Mouse (Mus musculus) gastrocnemius, postnatal 25 days (tissue): Measurements from ENCODE around the gene Adar. TPM values are rescaled to one million over a fixed set of nuclear protein-coding genes. Genes with fewer than 3 reads are reported as not detected.
A peak's percentile ranks its signal among the peaks of the same experiment; 100 is the strongest.

Source experiments
- DNase-seq: peaks from one replicate; pipeline ENCODE4 v3.0.0; 2022
- long read RNA-seq, 2 experiments: library from polyadenylated mRNA; stranded (forward); transcript quantifications; one replicate each; pipeline ENCODE4 v2.0.0; 2021
- total RNA-seq, 2 experiments: library from RNA; stranded (reverse); gene quantifications; 1 replicate in 1 of 2; 2 replicates in 1 of 2; pipeline ENCODE4 v1.2.3; 2021

Adar gene
- 1 to 10 TPM; 2.5 to 3.2 TPM for total RNA-seq
- long read RNA-seq, experiment 1, partial matches to known transcripts = 1 of 3 reads
- long read RNA-seq, experiment 1, other reads (novel, unspliced or antisense) = 2 of 3 reads
- long read RNA-seq, experiment 2, partial matches to known transcripts = 1 of 4 reads
- long read RNA-seq, experiment 2, other reads (novel, unspliced or antisense) = 3 of 4 reads

DNA sequence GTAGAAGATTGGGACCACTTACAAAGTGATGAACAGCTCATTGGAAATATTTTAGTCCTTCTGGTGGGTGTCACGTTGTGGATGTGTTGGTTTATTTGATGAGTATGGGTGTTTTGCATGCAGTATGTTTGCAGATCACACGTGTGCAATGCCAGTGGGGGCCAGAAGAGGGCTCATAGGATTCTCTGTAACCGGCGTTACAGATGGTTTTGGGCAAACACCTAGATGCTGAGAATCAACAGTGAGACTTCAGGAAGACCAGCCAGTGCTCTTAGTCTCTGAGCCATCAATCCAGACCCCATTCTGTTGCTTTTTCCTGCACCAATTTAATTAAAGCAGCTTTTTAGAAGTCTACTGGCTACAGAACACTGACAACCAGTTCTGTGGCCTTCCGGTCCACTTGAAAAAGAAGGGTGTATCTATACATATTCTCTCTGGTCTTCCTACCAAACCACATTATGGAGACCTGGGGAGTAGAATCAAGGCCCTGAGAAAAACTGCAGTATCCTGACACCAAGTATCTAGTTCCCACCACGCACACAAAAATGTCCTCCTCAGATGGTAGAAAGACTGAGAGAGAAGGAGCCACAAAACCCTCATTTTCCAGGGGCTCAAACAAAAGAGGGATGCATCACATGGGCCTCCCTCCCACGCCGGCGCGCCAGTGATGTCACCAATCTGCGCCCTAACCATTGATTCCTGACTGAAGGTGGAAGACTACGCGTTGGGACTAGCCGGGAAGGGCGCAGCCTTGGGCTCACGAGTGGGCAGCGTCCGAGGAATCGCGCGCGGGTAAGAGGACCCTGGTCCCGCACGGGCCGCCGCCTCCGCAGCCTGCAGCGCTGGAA, at the start of gene Adar:
Adar (plus strand) TSS at position 664 of the 848 bp plus-strand sequence.
- DNase-seq = peak; percentile 28

DNA sequence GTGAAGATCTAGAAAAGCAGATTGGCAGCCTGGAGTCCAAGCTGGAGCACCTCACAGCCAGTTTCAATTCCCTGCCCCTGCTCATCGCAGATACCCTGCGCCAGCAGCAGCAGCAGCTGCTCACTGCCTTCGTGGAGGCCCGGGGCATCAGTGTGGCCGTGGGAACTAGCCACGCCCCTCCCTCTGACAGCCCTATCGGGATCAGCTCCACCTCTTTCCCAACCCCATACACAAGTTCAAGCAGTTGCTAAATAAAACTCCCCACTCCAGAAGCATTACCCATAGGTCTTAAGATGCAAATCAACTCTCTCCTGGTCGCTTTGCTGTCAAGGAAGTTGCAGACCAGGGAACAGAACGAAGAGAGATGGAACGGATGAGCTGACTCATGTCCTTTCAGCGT, 47.7 kb upstream of the Adar start:
- peak; percentile 16 for DNase-seq

DNA sequence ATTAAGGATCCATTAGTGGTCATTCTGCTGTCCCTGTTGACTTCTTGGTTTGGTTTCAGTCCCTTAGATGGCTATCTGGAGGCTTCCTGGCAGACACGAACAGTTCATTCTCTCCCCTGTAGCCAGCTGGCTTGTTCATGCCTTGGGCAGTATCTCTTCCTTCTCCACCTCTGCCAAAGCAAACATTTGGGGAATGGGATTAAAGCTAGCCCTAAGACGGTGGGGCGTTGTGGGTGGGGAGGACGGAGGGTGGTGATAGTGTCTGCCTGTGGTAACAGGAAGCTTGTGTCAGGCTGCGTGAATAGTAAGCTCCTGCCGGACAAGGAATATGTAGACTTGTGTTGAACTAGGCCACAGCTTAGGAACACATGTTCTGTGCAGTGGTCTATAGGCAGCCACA, 43.5 kb upstream of the Adar start:
- no peak for DNase-seq

DNA sequence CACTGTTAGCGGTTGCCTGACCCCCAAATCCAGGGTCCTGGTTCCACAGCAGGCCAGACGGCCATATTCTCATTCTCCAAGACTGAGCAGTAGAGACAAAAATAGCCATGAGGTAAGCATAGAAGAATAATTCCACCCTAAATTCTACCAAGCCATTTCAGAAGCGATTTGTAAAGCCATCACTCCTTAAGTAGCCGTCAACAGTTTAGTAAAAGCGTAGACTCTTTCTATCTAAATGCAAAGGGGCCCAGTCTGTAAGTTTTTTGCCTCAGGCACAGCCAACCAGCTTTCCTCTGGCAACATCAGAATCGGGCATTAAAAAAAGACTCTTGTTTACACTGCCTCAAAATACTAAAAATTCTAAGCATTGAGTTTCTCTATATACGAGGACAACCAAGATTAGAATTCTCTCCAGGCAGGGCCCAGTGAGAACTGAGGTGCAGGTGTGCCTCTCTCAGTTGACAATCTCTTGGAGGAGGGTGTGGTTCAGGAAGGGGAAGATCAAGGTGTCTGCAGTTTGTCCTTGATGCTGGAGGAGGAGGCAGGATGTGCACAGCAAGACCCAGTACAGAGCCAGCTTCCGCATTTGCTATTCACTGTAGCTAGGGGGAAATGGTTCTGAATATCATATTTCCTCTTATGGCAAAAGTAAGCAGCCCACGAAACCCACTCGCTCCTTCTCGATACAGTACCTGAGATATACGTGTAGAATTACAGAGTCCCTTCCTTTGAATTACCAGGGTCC, 42.1 kb upstream of the Adar start:
- no peak for DNase-seq

DNA sequence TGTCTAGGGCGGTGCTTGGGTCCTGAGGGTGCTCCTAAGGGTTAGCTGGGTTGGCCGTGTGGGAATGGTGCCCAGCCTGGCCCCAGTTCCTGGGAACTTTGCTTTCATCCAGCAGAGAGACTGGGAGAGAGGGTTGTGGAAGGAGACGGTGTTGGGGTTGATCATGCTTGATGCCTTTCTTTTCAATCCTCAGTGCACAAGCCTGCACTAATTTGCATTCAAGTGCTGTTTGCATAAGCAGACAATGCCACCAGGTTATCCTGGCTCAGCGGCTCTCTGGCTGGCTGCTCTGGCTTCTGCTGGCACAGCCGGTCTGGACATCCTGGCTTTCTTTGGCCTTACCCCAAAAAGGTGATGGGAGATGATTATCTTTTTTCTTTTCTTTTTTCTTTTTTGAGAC, 37.2 kb upstream of the Adar start:
- DNase-seq = no peak

DNA sequence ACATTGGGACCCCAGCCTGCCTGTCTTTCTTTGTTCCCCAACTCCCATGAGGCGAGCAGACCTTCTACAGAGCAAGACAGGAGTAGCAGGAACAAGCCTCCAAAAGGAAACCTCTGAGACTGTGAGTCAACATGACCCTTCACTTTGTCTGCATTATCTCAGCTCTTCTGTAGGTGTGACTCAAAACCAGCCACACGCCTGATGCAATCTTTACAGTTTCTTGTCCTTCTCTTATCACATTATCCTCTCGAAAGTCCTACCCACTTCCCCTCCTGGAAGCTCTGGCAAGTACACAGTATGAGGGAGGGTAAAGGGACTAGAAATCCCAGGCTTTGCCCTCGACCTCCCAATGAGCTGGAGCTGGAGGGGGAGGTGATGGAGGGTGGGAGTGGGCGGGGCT, 28.8 kb upstream of the Adar start:
- no peak for DNase-seq

DNA sequence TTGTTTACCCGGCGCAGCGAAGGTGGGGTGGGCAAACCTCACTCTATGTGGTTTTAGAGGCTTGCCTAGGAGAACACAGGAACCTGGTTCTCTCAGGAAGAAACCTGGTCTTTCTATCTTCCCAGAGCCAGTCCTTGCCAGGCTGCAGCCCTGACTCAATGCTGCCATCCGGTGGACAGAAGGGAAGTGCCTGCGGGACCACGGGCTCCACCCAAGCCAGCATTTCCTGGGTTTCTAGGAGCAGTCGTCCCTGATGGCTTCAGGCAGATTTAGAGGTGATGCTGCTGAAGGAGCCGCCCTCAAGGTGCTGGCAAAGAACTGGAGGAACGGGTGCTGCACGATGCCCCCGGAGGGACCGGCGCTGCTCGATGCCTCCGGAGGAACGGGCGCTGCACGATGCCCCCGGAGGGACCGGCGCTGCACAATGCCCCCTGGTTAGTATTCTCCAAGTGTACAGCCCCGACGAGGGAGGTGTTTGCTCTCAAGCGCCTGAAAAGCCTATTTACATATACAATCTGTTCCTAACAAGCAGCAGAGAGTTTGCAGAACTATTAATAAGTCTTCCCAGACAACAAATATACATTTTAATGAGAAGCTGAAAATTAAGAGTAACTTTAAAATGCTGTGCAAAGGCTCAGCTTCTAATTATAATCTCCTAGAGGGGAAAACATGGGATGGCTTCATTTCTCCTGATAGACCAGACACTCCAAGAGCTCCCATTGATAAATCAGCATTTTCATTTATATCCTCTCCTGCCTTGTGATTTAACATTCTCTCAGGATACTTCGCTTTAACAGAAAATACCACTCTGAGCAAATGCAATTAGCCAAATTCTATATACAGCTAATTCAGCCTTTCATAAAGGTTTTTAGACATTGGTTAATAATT, 25.9 kb upstream of the Adar start:
- DNase-seq = peak; percentile 52

DNA sequence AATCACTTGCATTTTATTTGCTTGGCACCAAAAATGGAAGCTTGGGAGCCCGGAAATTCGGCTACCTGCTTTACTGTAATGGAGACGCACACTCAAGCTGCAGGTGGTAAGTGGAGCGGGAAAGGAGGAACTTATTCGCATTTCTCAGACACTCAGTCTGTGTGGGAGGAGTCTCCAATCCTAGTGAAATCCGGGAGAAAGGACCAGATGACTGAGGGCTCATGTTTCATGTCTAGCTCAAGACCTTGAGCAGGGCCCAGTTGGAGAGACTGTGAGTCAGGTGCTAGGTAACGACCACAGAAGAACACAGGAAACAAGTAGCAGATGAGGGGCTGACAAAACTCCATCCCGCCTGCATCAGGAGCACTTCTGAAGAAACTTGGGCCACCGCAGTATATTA, 23.0 kb upstream of the Adar start:
- no peak for DNase-seq

DNA sequence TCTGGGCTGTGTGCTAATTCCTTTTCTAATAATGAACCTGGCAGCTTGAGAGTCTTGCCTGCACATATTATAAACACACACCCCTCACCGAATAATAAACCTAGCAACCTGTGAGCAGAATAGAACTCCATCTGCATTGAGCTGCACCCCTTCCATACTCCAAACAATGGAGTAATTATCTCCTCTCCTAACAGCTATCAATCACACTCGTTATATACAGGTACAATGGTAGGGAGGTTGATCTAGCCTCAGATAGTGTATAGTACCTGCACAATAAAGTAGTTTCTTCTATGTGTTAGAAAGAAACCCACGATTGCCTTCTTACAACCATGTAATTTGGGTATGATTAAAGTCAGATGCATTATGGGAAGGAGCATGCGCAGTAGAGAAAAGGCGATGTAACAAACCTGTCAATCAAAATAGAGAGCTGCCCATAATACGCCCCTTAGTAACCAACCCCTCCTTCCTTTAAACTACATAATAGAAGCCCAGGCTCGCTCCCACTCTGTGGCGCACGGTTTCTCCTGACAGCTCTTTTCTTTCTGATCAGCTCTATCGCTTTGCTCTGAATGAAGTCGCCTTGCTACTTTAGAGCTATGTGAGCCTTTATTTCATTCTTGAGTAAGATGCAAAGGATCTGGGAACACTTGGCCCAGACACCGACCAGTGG, 18.5 kb upstream of the Adar start:
- no peak for DNase-seq

DNA sequence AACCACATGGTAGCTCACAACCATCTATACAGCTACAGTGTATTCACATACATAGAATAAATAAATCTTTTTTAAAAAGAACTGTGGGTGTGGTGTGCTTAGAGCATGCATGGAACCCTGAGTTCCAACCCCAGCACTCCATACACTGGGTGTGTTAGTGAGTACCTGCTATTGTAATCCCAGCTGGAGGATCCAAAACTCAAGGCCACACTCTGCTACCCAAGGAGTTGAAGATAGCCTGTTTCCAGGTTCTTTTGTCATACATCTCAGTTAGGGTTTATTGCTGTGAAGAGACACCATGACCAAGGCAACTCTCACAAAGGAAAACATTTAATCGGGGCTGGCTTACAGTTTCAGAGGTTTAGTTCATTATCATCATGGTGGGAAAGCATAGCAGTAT, 15.9 kb upstream of the Adar start:
- no peak for DNase-seq

DNA sequence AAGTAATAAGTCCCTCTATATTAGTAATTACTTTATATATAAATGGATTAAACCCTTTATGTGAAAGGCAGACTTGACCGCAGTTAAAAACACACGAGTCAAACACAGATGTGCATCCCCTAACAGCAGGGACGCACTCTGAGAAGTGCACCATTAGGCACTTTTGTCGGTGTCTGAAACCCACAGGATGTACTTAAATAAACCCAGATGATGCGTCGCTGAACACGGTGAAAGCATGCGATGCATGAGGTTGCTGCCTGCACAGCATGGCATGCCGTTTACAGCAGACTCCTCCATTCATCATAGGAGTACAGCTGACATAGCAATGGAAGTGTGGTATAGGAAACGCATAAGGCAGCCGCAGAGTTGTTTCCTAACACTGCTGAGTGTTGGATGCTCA, 14.4 kb upstream of the Adar start:
- no peak for DNase-seq

DNA sequence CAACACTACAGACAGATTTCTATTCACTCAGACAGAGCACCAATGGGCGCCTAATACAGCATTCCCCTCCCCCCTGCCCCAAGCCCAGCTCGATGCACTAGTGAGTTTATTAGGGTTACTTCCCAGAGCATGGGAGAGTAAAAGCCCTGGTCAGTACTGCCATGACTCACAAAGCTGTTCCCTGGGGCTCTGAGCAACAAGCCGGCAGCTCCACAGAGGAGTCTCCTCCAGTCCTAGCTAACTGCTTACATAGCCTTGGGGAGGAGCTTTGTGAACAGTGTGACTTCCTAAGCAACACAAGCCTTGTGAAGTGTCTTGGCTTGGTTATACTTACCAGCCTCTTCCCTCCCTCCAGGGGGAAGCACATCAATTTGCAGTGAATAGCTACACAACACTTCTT, 11.2 kb upstream of the Adar start:
- no peak for DNase-seq

DNA sequence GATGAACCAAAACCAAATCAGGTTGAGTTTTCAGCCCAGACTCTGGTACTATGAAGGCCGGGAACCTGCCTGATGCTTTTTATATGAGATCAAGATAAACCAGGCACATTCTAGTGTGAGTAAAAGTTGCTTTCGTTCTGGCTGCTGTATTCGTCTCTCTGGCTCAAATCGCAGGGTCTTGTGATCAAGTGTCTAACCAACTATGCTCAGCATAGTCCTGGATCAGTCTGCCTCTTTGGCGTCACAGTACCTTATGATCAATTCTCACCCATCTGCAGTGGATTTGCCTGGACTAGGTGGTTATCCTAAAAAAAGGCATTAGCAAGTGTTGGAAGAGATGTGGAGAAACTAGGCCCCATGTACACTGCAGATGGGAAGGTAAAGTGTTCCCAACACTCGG, 10.8 kb upstream of the Adar start:
- DNase-seq = no peak

DNA sequence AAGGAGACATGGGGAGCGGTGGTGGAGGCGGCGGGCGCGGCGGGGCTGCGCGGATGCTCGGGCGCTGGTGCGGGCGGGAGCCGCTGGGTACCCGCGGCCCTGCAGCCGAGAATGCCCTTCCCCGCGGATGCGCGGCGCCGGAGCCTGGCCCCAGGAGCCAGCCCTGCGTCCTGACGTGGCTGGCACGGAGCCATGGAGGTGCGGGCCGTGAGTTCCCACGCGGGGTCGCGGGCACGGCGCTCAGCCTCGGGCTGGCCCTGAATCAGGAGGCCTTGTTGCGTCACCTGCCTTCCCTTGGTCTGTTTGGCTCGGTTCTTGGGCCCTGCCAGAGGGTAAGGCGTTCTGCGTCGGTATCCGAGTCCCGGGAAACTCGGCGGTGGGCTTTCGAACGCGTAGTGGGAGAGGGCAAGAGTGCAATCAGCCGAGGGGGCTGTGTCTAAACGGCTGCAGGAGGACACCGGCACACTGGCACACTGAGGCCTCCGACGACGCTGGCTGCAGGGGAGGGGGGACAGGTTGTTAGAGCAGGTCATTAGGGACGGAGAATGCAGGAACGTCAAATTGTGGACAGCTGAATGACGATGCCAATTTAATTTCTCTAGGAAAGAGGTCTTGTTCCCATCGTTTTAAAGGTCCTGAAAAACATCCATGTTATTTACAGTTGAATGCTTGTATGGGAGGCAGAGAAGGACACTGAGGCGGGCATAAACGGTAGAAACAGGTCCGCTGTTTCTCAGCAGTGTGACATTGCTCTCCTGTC, 565 bp downstream of the Adar start:
- DNase-seq = peak; percentile 12

DNA sequence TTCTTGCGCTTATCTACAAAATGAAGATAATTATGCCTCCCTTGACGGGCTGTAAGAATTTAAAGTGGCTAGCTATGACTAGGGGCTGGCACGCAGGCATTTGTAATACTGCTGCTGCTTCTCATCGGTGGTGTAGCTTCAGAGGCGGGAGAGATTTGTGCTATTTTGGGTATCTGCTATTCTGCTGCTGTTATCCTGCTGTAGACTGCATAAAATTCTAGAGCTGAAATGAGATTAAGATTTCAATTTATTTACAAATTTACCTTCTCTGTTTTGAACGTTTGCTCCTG, 1.1 kb downstream of the Adar start:
- no peak for DNase-seq

DNA sequence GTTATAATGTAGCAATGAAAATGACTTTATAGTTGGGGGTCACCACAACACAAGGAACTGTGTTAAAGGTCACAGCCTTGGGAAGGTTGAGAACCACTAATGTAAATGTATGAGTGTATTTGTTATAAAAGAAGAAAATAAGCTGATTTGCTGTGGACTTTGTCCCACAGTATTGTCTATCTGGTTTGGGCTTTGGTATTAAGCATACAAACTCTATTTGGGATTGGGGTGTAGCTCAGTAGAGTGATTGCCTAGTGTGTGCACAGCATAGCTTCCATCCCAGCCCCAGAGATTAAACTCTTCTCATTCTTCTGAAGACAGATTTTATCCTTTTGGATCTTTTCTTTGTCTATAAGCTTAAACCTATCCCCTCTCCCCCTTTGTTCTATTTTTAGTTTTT, 7.2 kb downstream of the Adar start:
- no peak for DNase-seq

DNA sequence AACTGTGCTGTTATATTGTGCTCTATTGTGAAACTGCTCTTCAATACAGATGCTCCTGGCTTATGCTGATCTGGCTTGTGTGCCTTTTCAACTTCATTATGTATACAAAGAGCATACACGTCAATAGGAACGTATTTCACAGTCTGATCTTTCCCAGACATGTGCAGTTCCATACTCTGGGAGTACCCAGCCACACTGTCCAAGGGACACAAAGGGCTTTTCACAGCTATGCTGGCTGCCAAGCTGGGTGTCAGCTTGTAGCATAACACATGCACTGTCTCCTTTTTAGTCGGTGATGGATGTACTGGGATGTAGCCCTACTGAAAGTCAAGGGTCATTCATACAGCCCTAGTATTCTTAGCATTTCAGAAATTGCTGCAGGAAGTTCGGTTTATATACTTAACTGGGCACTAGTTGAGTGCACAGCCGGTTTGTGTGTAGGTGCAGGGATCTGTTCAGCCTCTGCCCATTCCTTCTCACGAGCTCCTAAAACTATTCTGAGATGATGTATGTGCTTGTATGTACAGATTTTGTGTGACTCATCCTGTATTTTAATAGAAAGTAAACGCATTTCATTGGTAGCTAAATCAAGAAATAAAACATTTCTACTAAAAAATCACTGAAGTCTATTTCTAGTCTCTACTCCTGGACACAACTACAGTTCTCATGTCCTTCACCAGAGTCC, 8.7 kb downstream of the Adar start:
- DNase-seq = no peak

DNA sequence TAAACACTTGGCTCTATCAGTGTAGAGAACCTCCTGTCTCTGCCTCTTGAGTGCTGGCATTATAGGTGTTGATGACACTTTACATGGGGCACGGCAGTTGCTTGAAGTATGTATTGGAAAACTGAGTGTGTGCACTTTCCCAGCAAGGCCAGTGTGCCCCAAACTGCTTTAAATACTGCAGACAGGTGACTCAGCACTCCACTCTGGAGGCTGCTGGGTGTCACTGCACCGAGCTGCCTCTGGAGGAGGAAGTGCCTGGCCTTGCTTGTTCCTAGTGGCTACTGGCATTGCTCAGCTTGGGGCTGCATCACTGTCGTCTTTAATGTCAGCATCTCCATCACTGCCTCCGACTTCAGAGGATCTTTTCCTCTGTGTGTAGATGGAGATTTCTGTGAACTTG, 12.2 kb downstream of the Adar start:
- no peak for DNase-seq

DNA sequence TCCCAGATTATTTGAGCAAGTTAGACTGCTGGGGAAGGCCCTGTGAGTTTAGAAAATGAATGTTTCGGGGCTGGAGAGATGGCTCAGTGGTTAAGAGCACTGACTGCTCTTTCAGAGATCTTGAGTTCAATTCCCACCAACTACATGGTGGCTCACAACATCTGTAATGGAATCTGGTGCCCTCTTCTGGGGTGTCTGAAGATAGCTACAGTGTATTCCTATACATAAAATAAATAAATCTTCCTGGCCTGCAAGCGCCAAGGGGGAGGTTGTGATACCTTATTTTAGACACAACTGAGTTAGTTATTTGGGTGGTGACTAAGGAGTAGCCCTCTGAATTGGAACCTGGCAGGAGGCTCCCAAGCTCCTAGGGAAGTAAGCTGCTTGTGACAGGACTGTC, 14.0 kb downstream of the Adar start:
- no peak for DNase-seq
